Mouse (Mus musculus): ENCODE measurements around the gene 4921530L21Rik.

DNA sequence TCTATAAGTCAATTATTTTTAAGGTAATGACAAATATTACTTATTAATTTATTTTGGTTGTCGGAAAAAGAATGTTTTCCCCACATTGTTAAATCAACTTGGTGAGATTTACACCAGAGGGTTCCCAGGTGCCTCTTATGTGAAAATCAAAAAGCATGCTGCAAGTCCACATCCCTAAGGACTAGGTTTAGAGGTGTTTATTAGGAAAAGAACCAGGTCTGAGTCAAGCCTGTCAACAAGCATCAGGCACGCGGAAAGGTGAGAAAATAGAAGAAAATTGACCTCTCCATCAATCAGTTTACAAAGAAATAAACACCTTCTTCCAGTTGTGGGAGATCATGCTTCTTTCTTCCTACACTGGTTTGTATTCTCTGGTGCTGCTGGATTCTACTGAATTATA lies 18.1 kb upstream of the 4921530L21Rik start:
- TF ChIP-seq GATA1 (IDR thresholded peaks at IDR 0.05; ENCODE audit: borderline replicate concordance, low read length) (no peak), FLI1 (IDR thresholded peaks at IDR 0.05; ENCODE audit: low read length) (no peak)
